Mouse (Mus musculus) midbrain, embryonic 14.5 days (tissue): ENCODE measurements at regions not wholly inside any gene's neighbourhood (a gene's known extent, or its start where the extent isn't known, plus 50 kb on each side); places are given as distances from the start of the nearest gene placed in this dataset.

Experiments used
- ATAC-seq: fragments of 200-750 bp; cut with Nextera tagmentation; 2 replicates; pipeline ENCODE4 v1.8.0; 2017; ENCODE audit warnings: moderate number of reproducible peaks, moderate library complexity; ENCODE audit not compliant: low FRiP score, low TSS enrichment
- DNase-seq: peaks from one replicate; pipeline ENCODE4 v3.0.0-alpha.2; 2015
- H3K27ac ChIP-seq: fragments of 300-500 bp; sonication (generic); replicated peaks from 2 replicates; pipeline ENCODE4 v1.5.1; 2014; ENCODE audit warnings: mild to moderate bottlenecking, low read depth, low read length, moderate library complexity
- H3K27me3 ChIP-seq: fragments of 300-500 bp; sonication (generic); 2 replicates; pipeline ENCODE4 v1.6.1; 2014; ENCODE audit warnings: low read length, control low read depth, mixed read lengths; ENCODE audit not compliant: control insufficient read depth, insufficient read depth
- H3K36me3 ChIP-seq: fragments of 300-500 bp; sonication (generic); 2 replicates; pipeline ENCODE4 v1.6.1; 2014; ENCODE audit warnings: low read length, control low read depth; ENCODE audit not compliant: control insufficient read depth, insufficient read depth
- H3K4me1 ChIP-seq: fragments of 300-500 bp; sonication (generic); 2 replicates; pipeline ENCODE4 v1.6.1; 2014; ENCODE audit warnings: mild to moderate bottlenecking, antibody characterized with exemption, low read length, control low read depth; ENCODE audit not compliant: control insufficient read depth, insufficient read depth
- H3K4me2 ChIP-seq: fragments of 300-500 bp; sonication (generic); 2 replicates; pipeline ENCODE4 v1.6.1; 2014; ENCODE audit warnings: mild to moderate bottlenecking, low read length, moderate library complexity
- H3K4me3 ChIP-seq: fragments of 300-500 bp; sonication (generic); replicated peaks from 2 replicates; pipeline ENCODE4 v1.5.1; 2014; ENCODE audit warnings: low read depth, low read length
- H3K9ac ChIP-seq: fragments of 300-500 bp; sonication (generic); replicated peaks from 2 replicates; pipeline ENCODE4 v1.6.1; 2014; ENCODE audit warnings: mild to moderate bottlenecking, low read length, moderate library complexity
- H3K9me3 ChIP-seq: fragments of 300-500 bp; sonication (generic); 2 replicates; pipeline ENCODE4 v1.6.1; 2016; ENCODE audit warnings: low read length, control low read depth, mixed read lengths; ENCODE audit not compliant: control insufficient read depth
- whole genome bisulfite sequencing: fragments of 180-500 bp; shearing (Covaris S2); extraction: QIAGEN DNeasy Blood & Tissue Kit; methylation state at CpG from one replicate; pipeline ENCODE4 v1.1.7; 2014; 5-methylcytosine and 5-hydroxymethylcytosine counted together

- H3K27ac ChIP-seq = no peak overlapping the region
- H3K4me1 ChIP-seq = no peaks in the 10 kb centered on the region
- H3K4me2 ChIP-seq = no peak overlapping the region
- DNase-seq (no peak), ATAC-seq (no peak)
- H3K27me3 ChIP-seq = no peaks in the 10 kb centered on the region
- no peaks in the 10 kb centered on the region for H3K9me3 ChIP-seq
- H3K36me3 ChIP-seq = no peaks in the 10 kb centered on the region
- H3K4me3 ChIP-seq = no peak overlapping the region
- H3K9ac ChIP-seq = no peak overlapping the region
- WGBS = 72% methylated on average over 14 of the region's 14 CpGs
Measured at GRCm38 (mm10) chr10:118765544-118766441, 104.2 kb downstream of the Dyrk2 start.

- ATAC-seq (no peak), DNase-seq (no peak)
- WGBS = 90% methylated on average over 7 of the region's 7 CpGs
- H3K27me3 ChIP-seq = no peaks in the 10 kb centered on the region
- no peak overlapping the region for H3K27ac ChIP-seq
- H3K4me1 ChIP-seq = no peaks in the 10 kb centered on the region
- no peaks in the 10 kb centered on the region for H3K36me3 ChIP-seq
- no peak overlapping the region for H3K9ac ChIP-seq
- no peak overlapping the region for H3K4me3 ChIP-seq
- no peaks in the 10 kb centered on the region for H3K9me3 ChIP-seq
- H3K4me2 ChIP-seq = no peak overlapping the region
Measured at GRCm38 (mm10) chr10:118766826-118767225, 103.2 kb downstream of the Dyrk2 start.

DNA sequence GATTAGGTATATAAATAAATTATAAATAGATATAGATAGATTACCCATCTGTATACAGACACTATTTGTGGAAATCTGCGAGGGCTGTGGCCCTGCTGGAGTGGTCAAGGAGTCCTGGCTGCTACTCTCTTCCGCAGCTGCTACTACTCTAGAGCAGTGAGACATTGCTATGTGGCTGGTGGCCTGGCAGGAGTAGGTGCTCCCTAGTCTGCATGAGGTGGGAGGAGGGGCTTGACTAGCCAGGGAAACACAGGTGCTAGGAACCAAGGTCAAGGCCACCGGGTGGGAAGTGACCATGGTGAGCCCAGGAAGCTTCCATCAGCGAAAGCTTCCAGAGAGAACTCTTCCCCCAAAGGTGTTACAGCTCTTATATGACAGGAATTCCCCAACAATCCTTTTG lies 100.3 kb downstream of the Dyrk2 start:
- ATAC-seq (no peak), DNase-seq (no peak)
- H3K4me3 ChIP-seq = no peak overlapping the region
- no peaks in the 10 kb centered on the region for H3K9me3 ChIP-seq
- no peak overlapping the region for H3K4me2 ChIP-seq
- H3K4me1 ChIP-seq = no peaks in the 10 kb centered on the region
- H3K9ac ChIP-seq = no peak overlapping the region
- H3K36me3 ChIP-seq = no peaks in the 10 kb centered on the region
- WGBS = 92% methylated on average over 4 of the region's 4 CpGs
- H3K27me3 ChIP-seq = no peaks in the 10 kb centered on the region
- no peak overlapping the region for H3K27ac ChIP-seq

DNA sequence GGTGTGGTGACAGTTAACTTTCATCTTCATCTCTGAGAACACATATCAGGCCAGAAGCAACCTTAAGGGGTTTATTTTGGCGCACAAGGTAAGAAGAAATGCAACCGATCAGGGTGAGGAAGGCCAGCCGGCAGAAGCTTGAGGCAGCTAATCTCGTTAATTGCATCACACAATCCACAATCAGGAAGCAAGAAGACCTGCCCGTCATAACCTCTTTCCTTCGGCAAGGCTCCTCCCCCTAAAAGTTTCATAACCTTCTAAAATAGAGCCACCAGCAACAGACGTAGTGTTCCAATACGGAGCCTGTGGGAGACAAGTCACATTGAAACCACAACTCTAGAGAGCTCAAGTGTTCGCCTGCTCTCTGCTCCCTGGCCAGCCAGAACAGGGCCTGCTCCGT lies 91.4 kb downstream of the Dyrk2 start:
- no peak overlapping the region for H3K9ac ChIP-seq
- no peaks in the 10 kb centered on the region for H3K4me1 ChIP-seq
- DNase-seq = no peak
- 97% methylated on average over 10 of the region's 10 CpGs for WGBS
- H3K4me2 ChIP-seq = no peak overlapping the region
- no peak overlapping the region for H3K4me3 ChIP-seq
- no peak for ATAC-seq
- H3K9me3 ChIP-seq = no peaks in the 10 kb centered on the region
- H3K27ac ChIP-seq = no peak overlapping the region
- H3K36me3 ChIP-seq = no peaks in the 10 kb centered on the region
- H3K27me3 ChIP-seq = no peaks in the 10 kb centered on the region

GRCm38 (mm10) chr10:118780831-118781569 lies 89.0 kb downstream of the Dyrk2 start:
- no peak overlapping the region for H3K27ac ChIP-seq
- H3K4me2 ChIP-seq = no peak overlapping the region
- H3K36me3 ChIP-seq = no peaks in the 10 kb centered on the region
- no peaks in the 10 kb centered on the region for H3K27me3 ChIP-seq
- no peak overlapping the region for H3K9ac ChIP-seq
- 92% methylated on average over 10 of the region's 10 CpGs for WGBS
- no peak overlapping the region for H3K4me3 ChIP-seq
- ATAC-seq (no peak), DNase-seq (no peak)
- H3K9me3 ChIP-seq = no peaks in the 10 kb centered on the region
- H3K4me1 ChIP-seq = no peaks in the 10 kb centered on the region

DNA sequence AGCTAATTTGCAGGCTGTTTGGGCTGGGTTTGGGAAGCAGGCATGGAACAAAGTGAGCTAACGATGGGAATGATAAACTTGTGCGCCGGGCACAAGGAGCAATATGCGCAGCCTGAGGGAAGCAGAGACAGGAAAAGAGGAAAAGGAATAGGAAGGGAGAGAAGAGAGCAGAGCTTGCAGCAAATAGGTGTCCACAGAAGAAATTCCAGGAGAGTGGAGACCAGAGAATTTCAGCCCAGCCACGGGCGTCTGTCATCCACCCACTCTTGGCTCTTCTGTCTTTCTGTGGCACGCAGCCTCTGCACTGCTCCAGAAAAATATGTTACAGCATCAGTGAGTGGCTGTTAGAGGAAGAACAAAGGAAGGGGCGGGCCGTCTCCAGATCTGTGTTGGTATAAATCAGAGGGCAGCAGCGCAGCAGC lies 88.2 kb downstream of the Dyrk2 start:
- 81% methylated on average over 10 of the region's 10 CpGs for WGBS
- no peak overlapping the region for H3K4me3 ChIP-seq
- no peaks in the 10 kb centered on the region for H3K4me1 ChIP-seq
- DNase-seq = peak; percentile 29
- ATAC-seq = no peak
- H3K9me3 ChIP-seq = no peaks in the 10 kb centered on the region
- no peak overlapping the region for H3K27ac ChIP-seq
- no peaks in the 10 kb centered on the region for H3K36me3 ChIP-seq
- H3K4me2 ChIP-seq = no peak overlapping the region
- H3K9ac ChIP-seq = no peak overlapping the region
- no peaks in the 10 kb centered on the region for H3K27me3 ChIP-seq

GRCm38 (mm10) chr10:118782646-118783045 lies 87.4 kb downstream of the Dyrk2 start:
- Histone ChIP-seq H3K27ac (no peak overlapping the region), H3K9me3 (no peaks in the 10 kb centered on the region), H3K36me3 (no peaks in the 10 kb centered on the region), H3K4me3 (no peak overlapping the region), H3K27me3 (no peaks in the 10 kb centered on the region), H3K4me2 (no peak overlapping the region), H3K9ac (no peak overlapping the region), H3K4me1 (no peaks in the 10 kb centered on the region)
- DNase-seq = no peak
- ATAC-seq = no peak
- WGBS = 83% methylated on average over 6 of the region's 6 CpGs

- H3K27me3 ChIP-seq = no peaks in the 10 kb centered on the region
- DNase-seq = no peak
- no peak overlapping the region for H3K27ac ChIP-seq
- H3K4me3 ChIP-seq = no peak overlapping the region
- no peaks in the 10 kb centered on the region for H3K4me1 ChIP-seq
- ATAC-seq = no peak
- no peaks in the 10 kb centered on the region for H3K9me3 ChIP-seq
- no peak overlapping the region for H3K9ac ChIP-seq
- H3K4me2 ChIP-seq = no peak overlapping the region
- no peaks in the 10 kb centered on the region for H3K36me3 ChIP-seq
- WGBS = 86% methylated on average over 8 of the region's 8 CpGs
Measured at GRCm38 (mm10) chr10:118787280-118787690, 82.7 kb downstream of the Dyrk2 start.
